Mouse (Mus musculus): ENCODE data around the gene Hsd3b1. TPM values are rescaled to one million over a fixed set of nuclear protein-coding genes. Genes with fewer than 3 reads are reported as not detected.

The Hsd3b1 gene
- total and polyA plus RNA-seq, 2 experiments from 2014 or later: 0.15 TPM; not detected in 1

- no peak overlapping the region for H3K27ac ChIP-seq (ENCODE audit: low read depth, low read length)
- H3K36me3 ChIP-seq (ENCODE audit: insufficient read depth, low read length): no peaks in the 10 kb centered on the region
- no peak for DNase-seq (ENCODE audit: low spot score)
- no peak for TF ChIP-seq CTCF (IDR thresholded peaks at IDR 0.05)
- no peaks in the 10 kb centered on the region for H3K4me1 ChIP-seq (ENCODE audit: insufficient read depth, low read length)
- 84% methylated on average over 3 of the region's 3 CpGs for WGBS
- H3K9me3 ChIP-seq (ENCODE audit: low read length): no peaks in the 10 kb centered on the region
- ATAC-seq (ENCODE audit: low FRiP score): no peak
- H3K9ac ChIP-seq (replicated peaks; ENCODE audit: low read length, poor library complexity, severe bottlenecking): no peak overlapping the region
- H3K4me2 ChIP-seq (ENCODE audit: low read depth, low read length, poor library complexity, severe bottlenecking): no peak overlapping the region
- no peak overlapping the region for H3K4me3 ChIP-seq (ENCODE audit: low read depth, low read length)
- H3K27me3 ChIP-seq (ENCODE audit: insufficient read depth, low read length): no peaks in the 10 kb centered on the region
Observed at GRCm38 (mm10) chr3:98855160-98855559, 4.4 kb downstream of the Hsd3b1 start.

- Histone ChIP-seq H3K4me3 (ENCODE audit: low read depth, low read length) (no peak overlapping the region), H3K9ac (replicated peaks; ENCODE audit: low read length, poor library complexity, severe bottlenecking) (no peak overlapping the region), H3K4me2 (ENCODE audit: low read depth, low read length, poor library complexity, severe bottlenecking) (no peak overlapping the region), H3K4me1 (ENCODE audit: insufficient read depth, low read length) (no peaks in the 10 kb centered on the region), H3K27me3 (ENCODE audit: insufficient read depth, low read length) (no peaks in the 10 kb centered on the region), H3K36me3 (ENCODE audit: insufficient read depth, low read length) (no peaks in the 10 kb centered on the region), H3K9me3 (ENCODE audit: low read length) (no peaks in the 10 kb centered on the region), H3K27ac (ENCODE audit: low read depth, low read length) (no peak overlapping the region)
- DNase-seq (ENCODE audit: low spot score) (no peak), ATAC-seq (ENCODE audit: low FRiP score) (no peak)
- WGBS: 38% methylated on average over 1 of the region's 1 CpGs
- no peak for TF ChIP-seq CTCF (IDR thresholded peaks at IDR 0.05)
Observed at GRCm38 (mm10) chr3:98853685-98854084, 5.9 kb downstream of the Hsd3b1 start.

- 87% methylated on average over 3 of the region's 3 CpGs for WGBS
- ATAC-seq (ENCODE audit: low FRiP score) (no peak), DNase-seq (ENCODE audit: low spot score) (no peak)
Observed at GRCm38 (mm10) chr3:98853051-98853450, 6.5 kb downstream of the Hsd3b1 start.

DNA sequence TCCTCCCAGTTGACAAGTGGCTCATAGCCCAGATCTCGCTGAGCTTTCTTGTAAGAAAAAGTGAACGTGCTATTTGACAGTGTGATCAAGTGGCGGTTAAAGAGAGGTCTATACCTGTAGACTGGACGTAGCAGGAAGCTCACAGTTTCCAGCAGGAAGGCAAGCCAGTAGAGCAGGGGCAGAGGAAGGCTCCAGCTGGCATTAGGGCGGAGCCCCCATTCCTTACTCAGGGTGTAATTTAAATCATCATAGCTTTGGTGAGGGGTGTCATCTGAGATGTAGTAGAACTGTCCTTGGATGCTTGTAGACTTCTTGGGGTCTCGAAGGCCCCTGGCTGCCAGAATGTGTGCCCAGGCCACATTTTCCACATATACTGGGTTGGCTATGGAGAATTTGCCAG is 7.0 kb downstream of the Hsd3b1 start:
- no peaks in the 10 kb centered on the region for H3K4me1 ChIP-seq (ENCODE audit: insufficient read depth, low read length)
- WGBS: 89% methylated on average over 6 of the region's 6 CpGs
- H3K36me3 ChIP-seq (ENCODE audit: insufficient read depth, low read length): no peaks in the 10 kb centered on the region
- no peaks in the 10 kb centered on the region for H3K27me3 ChIP-seq (ENCODE audit: insufficient read depth, low read length)
- H3K4me3 ChIP-seq (ENCODE audit: low read depth, low read length): no peak overlapping the region
- H3K9ac ChIP-seq (replicated peaks; ENCODE audit: low read length, poor library complexity, severe bottlenecking): no peak overlapping the region
- no peak for ATAC-seq (ENCODE audit: low FRiP score)
- H3K27ac ChIP-seq (ENCODE audit: low read depth, low read length): no peak overlapping the region
- no peak for TF ChIP-seq CTCF (IDR thresholded peaks at IDR 0.05)
- H3K9me3 ChIP-seq (ENCODE audit: low read length): no peaks in the 10 kb centered on the region
- no peak overlapping the region for H3K4me2 ChIP-seq (ENCODE audit: low read depth, low read length, poor library complexity, severe bottlenecking)
- no peak for DNase-seq (ENCODE audit: low spot score)

More at GRCm38 (mm10) chr3:98853051-98853450, 6.5 kb downstream of the Hsd3b1 start:
- no peak overlapping the region for H3K9ac ChIP-seq (replicated peaks; ENCODE audit: low read length, poor library complexity, severe bottlenecking)
- no peaks in the 10 kb centered on the region for H3K9me3 ChIP-seq (ENCODE audit: low read length)
- H3K27me3 ChIP-seq (ENCODE audit: insufficient read depth, low read length): no peaks in the 10 kb centered on the region
- H3K36me3 ChIP-seq (ENCODE audit: insufficient read depth, low read length): no peaks in the 10 kb centered on the region
- no peak for TF ChIP-seq CTCF (IDR thresholded peaks at IDR 0.05)
- no peak overlapping the region for H3K4me3 ChIP-seq (ENCODE audit: low read depth, low read length)
- no peak overlapping the region for H3K4me2 ChIP-seq (ENCODE audit: low read depth, low read length, poor library complexity, severe bottlenecking)
- H3K4me1 ChIP-seq (ENCODE audit: insufficient read depth, low read length): no peaks in the 10 kb centered on the region
- no peak overlapping the region for H3K27ac ChIP-seq (ENCODE audit: low read depth, low read length)

GRCm38 (mm10) chr3:98851853-98852252 is 7.7 kb downstream of the Hsd3b1 start:
- Histone ChIP-seq H3K9me3 (ENCODE audit: low read length) (no peaks in the 10 kb centered on the region), H3K4me1 (ENCODE audit: insufficient read depth, low read length) (no peaks in the 10 kb centered on the region), H3K4me2 (ENCODE audit: low read depth, low read length, poor library complexity, severe bottlenecking) (no peak overlapping the region), H3K27ac (ENCODE audit: low read depth, low read length) (no peak overlapping the region), H3K4me3 (ENCODE audit: low read depth, low read length) (no peak overlapping the region), H3K27me3 (ENCODE audit: insufficient read depth, low read length) (no peaks in the 10 kb centered on the region), H3K9ac (replicated peaks; ENCODE audit: low read length, poor library complexity, severe bottlenecking) (no peak overlapping the region), H3K36me3 (ENCODE audit: insufficient read depth, low read length) (no peaks in the 10 kb centered on the region)
- ATAC-seq (ENCODE audit: low FRiP score) (no peak), DNase-seq (ENCODE audit: low spot score) (no peak)
- 76% methylated on average over 2 of the region's 2 CpGs for WGBS
- TF ChIP-seq CTCF (IDR thresholded peaks at IDR 0.05): no peak

DNA sequence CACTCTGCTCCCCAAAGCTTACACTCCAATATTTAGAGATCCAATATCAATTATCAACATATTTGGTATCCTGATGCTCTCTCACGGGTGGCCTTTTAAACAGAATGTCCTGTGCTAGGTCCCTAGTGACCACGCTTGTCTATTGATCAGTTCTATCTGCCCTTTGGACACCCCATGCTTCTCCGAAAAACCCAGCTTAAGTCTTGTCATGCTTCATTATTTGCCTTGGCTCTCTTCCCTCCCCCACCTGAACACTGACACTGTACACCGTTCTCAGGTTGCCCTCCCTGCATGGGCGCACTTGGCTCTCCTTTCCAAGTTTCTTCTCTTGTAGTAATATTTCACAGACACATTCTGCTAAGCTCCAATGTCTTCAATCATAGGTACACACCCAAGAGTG is 9.3 kb downstream of the Hsd3b1 start:
- Histone ChIP-seq H3K9me3 (ENCODE audit: low read length) (no peaks in the 10 kb centered on the region), H3K4me3 (ENCODE audit: low read depth, low read length) (no peak overlapping the region), H3K4me2 (ENCODE audit: low read depth, low read length, poor library complexity, severe bottlenecking) (no peak overlapping the region), H3K9ac (replicated peaks; ENCODE audit: low read length, poor library complexity, severe bottlenecking) (no peak overlapping the region), H3K36me3 (ENCODE audit: insufficient read depth, low read length) (no peaks in the 10 kb centered on the region), H3K27ac (ENCODE audit: low read depth, low read length) (no peak overlapping the region), H3K27me3 (ENCODE audit: insufficient read depth, low read length) (no peaks in the 10 kb centered on the region), H3K4me1 (ENCODE audit: insufficient read depth, low read length) (no peaks in the 10 kb centered on the region)
- ATAC-seq (ENCODE audit: low FRiP score): no peak
- DNase-seq (ENCODE audit: low spot score): no peak
- no peak for TF ChIP-seq CTCF (IDR thresholded peaks at IDR 0.05)
- WGBS: 86% methylated on average over 5 of the region's 5 CpGs

All from midbrain, postnatal 0 days (tissue).